Mouse (Mus musculus): ENCODE measurements around the gene B3glct.

Gene B3glct

DNA sequence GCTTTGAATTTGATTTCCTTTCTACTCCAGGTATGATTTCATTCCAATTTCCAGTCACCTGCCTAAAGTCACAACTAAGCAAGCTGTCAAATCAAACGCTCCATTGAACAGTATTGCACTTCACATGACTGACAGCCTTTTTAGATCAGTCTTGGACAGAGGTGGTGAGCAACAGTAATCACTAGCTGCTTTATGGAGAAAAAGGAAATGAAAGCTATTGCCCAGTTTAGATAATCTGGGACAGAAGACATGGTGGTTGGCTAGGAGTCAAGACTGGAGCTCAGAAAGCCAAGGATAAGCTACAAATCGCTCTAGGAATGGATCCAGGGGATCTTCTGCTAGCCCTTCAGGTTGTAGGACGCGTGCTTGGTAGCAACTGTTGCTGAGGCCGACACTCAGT, 14.6 kb upstream of the B3glct start:
- WGBS = 65% methylated on average over 5 of the region's 5 CpGs

DNA sequence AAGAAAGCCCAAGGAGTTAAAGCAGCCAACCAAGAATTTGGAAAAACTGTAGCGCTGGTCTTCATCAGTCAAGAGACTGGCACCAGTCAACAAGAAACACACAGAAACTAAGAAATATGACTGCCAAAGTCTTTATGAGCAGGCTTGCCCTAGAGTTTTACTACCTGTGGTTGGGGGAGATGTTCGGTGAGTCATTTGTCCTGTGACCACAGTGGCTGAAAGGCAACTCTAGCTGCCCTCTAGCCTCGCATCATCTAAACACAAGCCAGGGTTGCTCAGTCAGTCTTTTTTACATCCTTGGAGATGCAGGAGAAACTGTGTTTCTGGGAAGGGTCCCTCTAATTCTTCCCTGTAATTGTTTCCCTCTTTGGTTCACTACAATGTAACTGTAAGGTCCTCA, 834 bp upstream of the B3glct start:
- WGBS = 99% methylated on average over 3 of the region's 3 CpGs

DNA sequence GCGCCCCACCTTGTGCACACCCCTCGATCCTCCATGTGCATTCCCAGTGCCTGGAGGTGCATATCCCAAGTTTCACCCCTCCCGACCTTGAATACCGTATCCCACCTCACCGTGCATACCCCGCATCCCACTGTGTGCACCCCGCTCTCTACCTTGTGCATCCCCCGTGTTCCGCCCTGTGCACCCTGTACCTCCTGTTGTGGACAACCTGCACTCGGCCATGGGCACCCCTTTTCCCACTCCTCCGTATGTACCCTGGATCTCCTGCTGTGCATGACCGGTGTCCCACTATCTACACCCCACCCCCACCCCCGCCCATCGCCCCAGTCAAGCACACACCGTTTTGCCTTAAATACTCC, 939 bp downstream of the B3glct start:
- WGBS = 4% methylated on average over 15 of the region's 15 CpGs

DNA sequence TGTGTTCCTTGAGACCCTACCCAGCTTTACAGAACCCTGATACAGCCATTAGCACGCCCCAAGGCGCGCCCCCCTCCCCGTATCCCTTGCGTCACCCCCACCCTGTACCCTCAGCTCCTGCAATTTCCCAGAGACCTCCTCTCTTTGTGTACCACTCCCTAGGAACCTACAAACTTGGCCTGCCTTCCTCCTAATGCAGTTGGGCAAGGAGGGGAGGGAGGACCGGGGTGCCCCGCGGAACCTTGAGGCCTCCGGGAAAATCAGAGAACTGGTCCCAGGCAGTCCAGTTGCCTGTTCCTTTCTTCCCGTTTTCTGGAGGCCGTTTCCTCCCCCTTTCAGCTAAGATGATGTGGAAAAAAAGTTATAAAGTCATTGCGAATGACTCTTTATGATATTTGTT, 1.3 kb downstream of the B3glct start:
- WGBS = 15% methylated on average over 12 of the region's 12 CpGs

DNA sequence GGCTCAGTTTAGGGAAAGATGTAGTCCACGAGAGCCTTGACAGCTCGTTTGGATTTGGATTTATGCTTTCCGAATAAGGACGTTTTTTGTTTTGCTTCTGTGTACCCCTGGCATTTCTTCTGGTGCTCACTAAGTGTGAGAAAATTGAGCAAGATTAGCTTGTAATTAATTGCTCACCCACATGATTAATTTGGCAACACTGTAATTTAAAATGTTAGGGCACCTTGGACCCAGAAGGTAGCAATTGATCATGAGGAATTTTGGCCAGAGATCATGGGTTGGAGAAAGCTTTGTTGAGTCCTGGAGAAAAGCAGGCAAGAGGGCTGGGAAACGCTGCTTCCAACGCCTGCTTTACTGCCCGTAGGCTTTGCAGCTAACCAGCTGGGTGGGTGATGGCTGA, 1.9 kb downstream of the B3glct start:
- 62% methylated on average over 7 of the region's 7 CpGs for WGBS

GRCm38 (mm10) chr5:149680946-149681345, 2.9 kb downstream of the B3glct start:
- WGBS = 76% methylated on average over 5 of the region's 5 CpGs

DNA sequence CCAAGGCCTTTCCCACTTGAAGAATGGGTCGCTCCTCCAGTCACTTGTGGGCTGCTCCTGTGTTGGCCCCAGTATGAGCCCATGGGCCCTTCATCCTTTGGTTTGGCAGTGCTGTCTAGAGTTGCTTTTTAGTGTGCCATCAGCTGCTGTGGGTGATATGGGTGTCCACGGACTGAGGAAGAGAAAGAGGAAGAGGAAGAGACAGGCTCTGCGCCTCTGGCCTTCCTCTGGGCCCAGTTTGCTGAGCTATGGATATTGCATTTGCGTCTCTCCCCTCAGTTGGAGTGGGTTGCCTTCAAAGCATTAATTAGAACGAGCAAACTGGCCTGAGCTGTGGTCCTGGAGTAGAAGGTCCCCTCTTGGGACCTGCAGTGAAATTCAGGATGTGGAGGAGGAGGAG, 11.8 kb downstream of the B3glct start:
- WGBS = 74% methylated on average over 5 of the region's 5 CpGs

DNA sequence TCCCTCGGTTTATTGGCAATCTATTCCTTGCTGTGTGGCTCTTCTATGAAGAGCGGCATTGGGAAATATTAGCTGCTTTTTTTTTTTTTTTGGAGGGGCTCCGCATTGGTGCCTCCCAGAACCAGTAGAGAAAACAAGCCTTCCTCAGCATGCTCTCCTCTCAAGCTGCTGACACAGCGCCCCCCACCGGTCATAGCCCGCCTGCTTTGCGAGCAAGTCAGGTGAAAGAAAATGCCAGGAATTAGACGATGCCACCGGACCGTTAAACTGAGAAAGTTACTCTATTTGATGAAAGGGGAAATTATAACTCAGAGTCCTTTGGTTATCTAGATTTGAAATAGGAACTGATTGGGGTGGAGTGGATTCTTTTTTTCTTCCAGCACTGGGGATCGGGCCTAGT, 14.5 kb downstream of the B3glct start:
- WGBS = 56% methylated on average over 11 of the region's 11 CpGs

DNA sequence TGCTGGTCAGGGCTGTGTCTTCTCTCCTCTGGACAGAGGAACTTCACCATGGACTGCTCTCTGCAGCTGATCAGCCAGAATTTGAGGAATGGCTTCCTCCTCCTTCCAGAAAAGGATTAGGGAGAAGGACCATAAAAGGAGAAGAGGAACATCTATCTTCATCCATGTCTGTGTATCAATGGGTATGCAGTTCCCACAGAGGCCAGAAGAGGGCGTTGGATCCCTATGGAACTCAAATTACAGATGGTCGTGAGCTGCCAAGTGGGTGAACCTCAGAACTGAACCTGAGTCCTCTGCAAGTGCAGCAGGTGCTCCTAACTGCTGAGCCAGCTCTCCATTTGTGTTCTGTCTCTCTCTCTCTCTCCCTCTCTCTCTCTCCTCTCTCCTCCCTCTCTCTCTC, 15.2 kb downstream of the B3glct start:
- WGBS = 77% methylated on average over 2 of the region's 2 CpGs

GRCm38 (mm10) chr5:149693968-149694367, 15.9 kb downstream of the B3glct start:
- WGBS = 81% methylated on average over 3 of the region's 3 CpGs

DNA sequence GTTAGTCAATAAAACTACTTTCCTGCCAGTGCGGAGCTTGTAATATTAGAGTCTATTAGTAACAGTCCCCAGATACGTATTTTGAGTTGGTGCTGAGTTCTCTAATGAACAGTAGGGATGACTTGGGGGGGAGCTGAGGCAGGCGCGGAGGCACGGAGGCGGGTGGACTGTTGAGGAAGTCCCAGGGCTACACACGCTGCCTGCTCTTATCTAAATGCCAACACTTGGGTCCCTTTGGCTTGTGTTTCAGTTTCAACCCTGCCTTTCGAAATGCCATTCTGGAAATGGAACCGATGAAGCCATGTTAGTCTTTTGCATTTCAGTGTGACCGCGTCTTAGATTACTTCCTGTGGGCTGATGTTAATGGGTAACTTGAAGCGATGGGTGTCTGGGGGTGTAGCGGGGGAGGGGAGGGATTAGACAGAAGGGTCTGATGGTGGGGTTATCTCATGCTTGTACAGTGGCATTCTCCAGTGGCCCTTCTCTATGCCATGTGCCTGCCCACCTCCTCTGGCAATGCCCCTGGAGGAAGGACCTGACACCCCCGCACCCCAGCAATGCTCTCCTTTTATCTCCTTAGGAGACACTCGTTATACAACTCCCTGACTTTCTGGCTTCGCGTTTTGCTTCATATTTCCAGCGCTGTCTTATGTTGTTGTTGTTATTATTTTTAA, 17.2 kb downstream of the B3glct start:
- WGBS = 76% methylated on average over 18 of the region's 18 CpGs

DNA sequence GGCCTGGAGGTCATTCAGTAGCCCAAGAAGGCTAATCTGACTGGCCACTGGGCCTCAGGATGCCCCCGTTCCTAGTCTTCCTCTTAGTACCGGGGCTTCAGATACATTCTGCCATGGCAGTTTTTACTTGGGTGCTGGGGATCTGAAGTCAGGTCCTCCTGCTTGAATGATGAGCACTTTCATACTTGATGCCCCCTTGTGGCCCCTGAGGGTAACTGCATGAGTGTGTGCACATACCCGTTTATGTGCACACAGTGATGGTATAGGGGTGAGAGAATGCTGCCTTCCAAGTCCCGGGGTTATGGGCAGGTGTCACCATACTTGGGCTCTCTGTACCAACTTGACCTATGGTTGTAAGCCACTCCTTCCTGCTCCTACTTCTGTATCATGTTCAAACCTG, 33.5 kb downstream of the B3glct start:
- 96% methylated on average over 4 of the region's 4 CpGs for WGBS

DNA sequence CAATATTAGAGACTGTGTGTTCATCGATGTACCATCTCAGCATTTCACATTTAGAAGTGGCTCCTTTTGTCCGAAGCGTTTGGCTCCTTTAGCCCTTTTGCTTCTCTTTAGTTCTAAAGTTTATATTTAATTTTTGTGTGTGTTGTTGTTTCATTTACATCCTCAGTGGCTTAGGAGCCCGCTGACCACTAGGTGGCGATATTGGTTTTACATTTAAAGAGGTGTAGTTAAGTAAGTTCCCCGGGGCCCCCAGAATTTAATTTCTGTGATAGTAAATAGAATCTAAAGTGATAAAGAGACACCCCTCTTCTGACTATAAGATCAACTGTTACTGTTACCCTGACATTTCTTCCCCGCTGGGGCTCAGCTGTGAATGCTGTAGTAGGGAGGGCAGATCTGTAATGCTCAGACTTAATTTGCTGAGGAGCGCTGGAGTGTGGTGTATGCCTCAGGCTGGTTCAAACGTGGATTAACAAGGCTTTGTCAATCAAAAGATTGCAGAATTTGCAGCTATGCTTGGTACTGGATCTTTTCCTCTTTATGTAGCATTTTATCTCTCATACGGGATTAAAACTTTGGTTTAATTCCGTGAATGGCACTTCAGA, 35.2 kb downstream of the B3glct start:
- 34% methylated on average over 11 of the region's 11 CpGs for WGBS

GRCm38 (mm10) chr5:149713834-149714233, 35.8 kb downstream of the B3glct start:
- WGBS = 65% methylated on average over 16 of the region's 16 CpGs

GRCm38 (mm10) chr5:149715571-149716328, 37.7 kb downstream of the B3glct start:
- WGBS = 38% methylated on average over 15 of the region's 15 CpGs

- 23% methylated on average over 3 of the region's 3 CpGs for WGBS
These were observed 38.3 kb downstream of the B3glct start for GRCm38 (mm10) chr5:149716329-149716690.

DNA sequence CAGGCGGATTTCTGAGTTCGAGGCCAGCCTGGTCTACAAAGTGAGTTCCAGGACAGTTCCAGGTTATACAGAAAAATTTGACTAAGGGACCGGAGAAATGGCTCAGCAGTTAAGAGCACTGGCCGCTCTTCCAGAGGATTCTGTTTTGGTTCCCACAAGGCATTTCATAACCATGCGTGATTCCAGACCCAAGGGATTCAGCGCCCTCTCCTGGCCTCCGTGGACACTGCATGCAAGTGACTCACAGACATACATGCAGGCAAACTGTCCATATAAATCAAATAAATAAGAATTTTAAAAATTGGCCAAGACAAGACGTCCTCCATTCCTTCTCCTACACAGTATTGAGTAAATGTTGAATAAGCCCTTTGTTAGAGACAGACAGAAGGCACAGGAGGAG, 53.7 kb downstream of the B3glct start:
- WGBS = 89% methylated on average over 8 of the region's 8 CpGs

- WGBS = 98% methylated on average over 1 of the region's 1 CpGs
These were observed 59.2 kb downstream of the B3glct start for GRCm38 (mm10) chr5:149737210-149737609.

- 95% methylated on average over 7 of the region's 7 CpGs for WGBS
These were observed 62.1 kb downstream of the B3glct start for GRCm38 (mm10) chr5:149740145-149740544.

DNA sequence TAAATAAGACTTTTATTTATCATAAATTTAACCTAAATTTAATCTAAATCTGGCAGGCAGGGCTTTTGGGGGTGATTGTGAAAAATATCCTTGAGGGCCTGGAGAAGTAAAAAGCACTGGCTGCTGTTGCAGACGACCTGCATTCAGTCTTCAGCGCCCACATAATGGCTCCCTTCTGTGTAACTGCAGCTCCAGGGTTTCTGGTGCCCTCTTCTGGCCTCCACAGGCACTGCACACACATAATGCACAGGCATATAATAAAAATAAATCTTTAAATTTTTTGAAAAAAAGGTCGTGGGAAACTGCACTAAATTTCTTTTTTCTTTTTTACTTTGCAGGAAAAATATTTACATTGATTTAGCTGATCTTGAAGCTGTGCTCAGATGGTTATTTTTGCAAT, 62.7 kb downstream of the B3glct start:
- WGBS = 86% methylated on average over 3 of the region's 3 CpGs

DNA sequence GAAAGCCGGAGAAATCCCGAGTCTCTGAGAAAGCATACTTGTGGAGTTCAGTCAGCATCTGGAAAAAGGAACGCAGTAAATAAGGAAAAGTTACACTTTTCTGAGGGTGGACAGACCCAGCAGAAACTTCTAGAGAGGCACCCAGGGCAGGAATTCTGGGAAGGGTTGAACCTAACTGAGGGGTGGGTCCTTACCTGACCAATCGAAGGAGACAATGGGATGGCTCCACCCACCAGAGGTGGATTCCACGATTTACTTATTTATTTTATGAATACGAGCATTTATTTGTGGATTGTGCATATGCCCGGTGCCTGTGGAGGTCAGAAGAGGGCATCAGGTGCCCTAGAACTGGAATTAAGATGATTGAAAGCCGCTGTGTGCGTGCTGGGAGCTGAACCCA, 64.3 kb downstream of the B3glct start:
- WGBS = 97% methylated on average over 9 of the region's 9 CpGs

GRCm38 (mm10) chr5:149745079-149745478, 67.0 kb downstream of the B3glct start:
- WGBS = 92% methylated on average over 9 of the region's 9 CpGs

Measured in cerebral cortex, adult 2 months (tissue).